Mouse (Mus musculus) myocyte (in vitro differentiated cells): Measurements from ENCODE around the gene Efna3. TPM values are rescaled to one million over a fixed set of nuclear protein-coding genes. Genes with fewer than 3 reads are reported as not detected.

Source experiments
- H3K27me3 ChIP-seq: one replicate; pipeline ENCODE4 v1.6.1; 2011; ENCODE audit not compliant: control insufficient read depth, insufficient read depth, insufficient read length
- H3K36me3 ChIP-seq: one replicate; pipeline ENCODE4 v1.6.1; 2011; ENCODE audit not compliant: control insufficient read depth, insufficient read depth
- H3K4me2 ChIP-seq: one replicate; pipeline ENCODE4 v1.6.1; 2011; ENCODE audit warnings: low read depth, control low read depth
- H3K4me3 ChIP-seq: one replicate; pipeline ENCODE4 v1.5.1; 2011; ENCODE audit warnings: mild to moderate bottlenecking, control low read depth, moderate library complexity
- H3K79me2 ChIP-seq: one replicate; pipeline ENCODE4 v1.6.1; 2011; ENCODE audit not compliant: control insufficient read depth, insufficient read depth
- H3ac ChIP-seq: one replicate; pipeline ENCODE4 v1.6.1; 2011; ENCODE audit not compliant: control insufficient read depth, insufficient read length
- CEBPB ChIP-seq: IDR thresholded peaks from 2 replicates; pipeline ENCODE4 v1.6.1; 2011; ENCODE audit warnings: mild to moderate bottlenecking, moderate library complexity; ENCODE audit not compliant: poor library complexity, insufficient read depth, severe bottlenecking
- E2F4 ChIP-seq: IDR thresholded peaks from one replicate; pipeline ENCODE4 v1.6.1; 2011; ENCODE audit warnings: mild to moderate bottlenecking, control low read depth, moderate library complexity; ENCODE audit not compliant: insufficient read depth
- MAX ChIP-seq: IDR thresholded peaks from one replicate; pipeline ENCODE4 v1.6.1; 2011; ENCODE audit warnings: low read depth, mild to moderate bottlenecking, control low read depth
- MYOD1 ChIP-seq, 3 experiments: IDR thresholded peaks; one replicate each; pipeline ENCODE4 v1.6.1; 2011; ENCODE audit warnings: control low read depth in 2 of 3, low read depth in 2 of 3, mild to moderate bottlenecking in 2 of 3, moderate library complexity in 1 of 3; ENCODE audit not compliant: insufficient read length in 2 of 3, control insufficient read depth in 1 of 3
- MYOG ChIP-seq, 3 experiments: IDR thresholded peaks; one replicate each; pipeline ENCODE4 v1.6.1; 2011; ENCODE audit warnings: control low read depth in 2 of 3, low read depth in 2 of 3, mild to moderate bottlenecking in 2 of 3; ENCODE audit not compliant: insufficient read length in 2 of 3, control insufficient read depth in 1 of 3, insufficient read depth in 1 of 3
- POLR2A ChIP-seq: IDR thresholded peaks from one replicate; pipeline ENCODE4 v1.6.1; 2011; ENCODE audit warnings: low read depth, mild to moderate bottlenecking, control low read depth, moderate library complexity; ENCODE audit not compliant: insufficient read length
- POLR2AphosphoS2 ChIP-seq: IDR thresholded peaks from one replicate; pipeline ENCODE4 v1.6.1; 2011; ENCODE audit warnings: low read depth, control low read depth; ENCODE audit not compliant: insufficient read length
- REST ChIP-seq: IDR thresholded peaks from one replicate; pipeline ENCODE4 v1.6.1; 2011; ENCODE audit warnings: mild to moderate bottlenecking, control low read depth, moderate library complexity; ENCODE audit not compliant: insufficient read depth, insufficient read length
- SRF ChIP-seq: IDR thresholded peaks from one replicate; pipeline ENCODE4 v1.6.1; 2011; ENCODE audit warnings: low read depth; ENCODE audit not compliant: control insufficient read depth, insufficient read length
- TCF12 ChIP-seq: IDR thresholded peaks from one replicate; pipeline ENCODE4 v1.6.1; 2011; ENCODE audit warnings: mild to moderate bottlenecking, control low read depth; ENCODE audit not compliant: poor library complexity, insufficient read depth, severe bottlenecking
- TCF3 ChIP-seq: IDR thresholded peaks from one replicate; pipeline ENCODE4 v1.6.1; 2011; ENCODE audit warnings: low read depth, control low read depth; ENCODE audit not compliant: insufficient read length
- USF1 ChIP-seq: IDR thresholded peaks from one replicate; pipeline ENCODE4 v1.6.1; 2011; ENCODE audit warnings: low read depth, mild to moderate bottlenecking, control low read depth, moderate library complexity
- polyA plus RNA-seq: library from polyadenylated mRNA; unstranded; fragments of >200 nt; fragmentation: generic; extraction: Trizol; gene quantifications from one replicate; pipeline ENCODE4 v1.2.1, GENCODE M21; 2012; ENCODE audit warnings: missing spikeins

The Efna3 gene
- 1.8 TPM for polyA plus RNA-seq

DNA sequence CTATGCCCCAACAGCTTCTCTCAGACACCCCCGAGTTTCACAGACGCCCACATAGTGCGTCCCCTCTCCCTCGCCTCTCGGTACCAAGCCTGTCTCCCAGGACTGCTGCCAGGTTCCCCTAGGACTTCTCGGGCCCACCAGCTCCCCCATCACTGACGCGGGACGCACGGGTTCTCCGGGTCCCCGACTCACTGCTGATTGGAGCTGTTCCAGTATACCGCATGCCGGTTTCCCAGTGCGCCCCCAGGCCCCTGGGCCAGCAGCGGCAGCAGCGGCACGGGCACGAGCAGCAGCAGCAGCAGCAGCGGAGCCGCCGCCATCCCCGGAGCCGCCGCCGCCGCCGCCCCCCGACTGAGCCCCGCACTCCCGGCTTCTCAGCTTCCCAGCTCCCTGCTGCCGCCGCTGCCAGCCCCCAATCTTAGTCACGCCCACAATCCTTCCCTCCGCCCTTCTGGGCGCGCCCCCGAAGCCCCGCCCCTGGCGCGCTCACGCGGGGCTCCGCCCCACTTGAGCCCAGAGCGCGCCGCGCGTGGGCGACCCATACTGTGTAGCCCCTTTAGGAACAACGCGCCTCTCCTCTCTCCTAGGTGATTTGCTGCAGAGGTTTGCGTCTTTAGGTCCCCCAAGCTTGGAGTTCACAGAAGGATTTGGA, at the start of gene Efna3:
Gene Efna3, minus strand, starts transcription at position 452 of the 652 bp plus-strand sequence.
- H3K4me3 ChIP-seq, result peak within 1 kb of the TSS; percentile 7
- H3K27me3 ChIP-seq, result peaks cover 43% of the 10 kb centered on the region
- TF ChIP-seq CEBPB, result no peak
- TF ChIP-seq MYOD1 (IDR thresholded peaks at IDR 0.05; ENCODE audit: control insufficient read depth in 1 of 3, insufficient read length in 2 of 3, low read depth in 2 of 3), result no peak
- TF ChIP-seq TCF12, result no peak
- no peak for TF ChIP-seq POLR2A
- no peak for TF ChIP-seq REST
- no peak for TF ChIP-seq SRF
- no peak for TF ChIP-seq E2F4
- no peak for TF ChIP-seq MYOG (IDR thresholded peaks at IDR 0.05; ENCODE audit: control insufficient read depth in 1 of 3, insufficient read depth in 1 of 3, insufficient read length in 2 of 3, low read depth in 2 of 3)
- no peak for TF ChIP-seq POLR2AphosphoS2
- no peak for TF ChIP-seq USF1
- TF ChIP-seq TCF3, result no peak

DNA sequence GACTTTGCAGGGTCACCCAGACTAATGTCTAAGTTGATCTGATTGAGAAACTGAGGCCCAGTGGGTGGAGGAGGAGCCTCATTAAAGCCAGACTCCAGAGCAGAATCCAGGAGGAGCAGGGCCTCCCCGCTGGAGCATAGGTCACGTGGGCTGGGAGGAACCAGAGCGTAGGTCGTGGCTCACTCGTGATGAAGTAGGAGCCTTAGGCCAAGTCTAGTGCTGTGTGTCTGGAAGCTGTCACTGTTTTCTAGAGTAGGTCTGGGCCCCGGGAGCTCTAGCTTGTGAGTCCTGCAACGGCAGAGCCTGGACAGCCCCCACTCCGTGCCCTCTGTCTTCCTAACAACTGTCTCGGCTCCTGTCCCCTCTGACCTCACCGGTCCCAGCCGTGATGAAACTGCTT, 44.6 kb upstream of the Efna3 start:
- no peak overlapping the region for H3K4me3 ChIP-seq
- H3K79me2 ChIP-seq, result no peaks in the 10 kb centered on the region
- TF ChIP-seq E2F4 (no peak), POLR2A (no peak), USF1 (no peak), MAX (no peak), CEBPB (no peak), MYOG (IDR thresholded peaks at IDR 0.05; ENCODE audit: control insufficient read depth in 1 of 3, insufficient read depth in 1 of 3, insufficient read length in 2 of 3, low read depth in 2 of 3) (no peak), POLR2AphosphoS2 (no peak), TCF12 (no peak), MYOD1 (IDR thresholded peaks at IDR 0.05; ENCODE audit: control insufficient read depth in 1 of 3, insufficient read length in 2 of 3, low read depth in 2 of 3) (no peak), SRF (no peak), REST (no peak), TCF3 (no peak)
- H3K36me3 ChIP-seq, result no peaks in the 10 kb centered on the region
- H3K27me3 ChIP-seq, result peaks cover 42% of the 10 kb centered on the region
- H3K4me2 ChIP-seq, result no peak overlapping the region
- H3ac ChIP-seq, result no peak overlapping the region

More for the DNA sequence above, at the start of gene Efna3:
- Histone ChIP-seq H3K79me2 (no peaks in the 10 kb centered on the region), H3K36me3 (no peaks in the 10 kb centered on the region), H3ac (peak within 1 kb of the TSS; percentile 8), H3K4me2 (peak within 1 kb of the TSS; percentile 91)

DNA sequence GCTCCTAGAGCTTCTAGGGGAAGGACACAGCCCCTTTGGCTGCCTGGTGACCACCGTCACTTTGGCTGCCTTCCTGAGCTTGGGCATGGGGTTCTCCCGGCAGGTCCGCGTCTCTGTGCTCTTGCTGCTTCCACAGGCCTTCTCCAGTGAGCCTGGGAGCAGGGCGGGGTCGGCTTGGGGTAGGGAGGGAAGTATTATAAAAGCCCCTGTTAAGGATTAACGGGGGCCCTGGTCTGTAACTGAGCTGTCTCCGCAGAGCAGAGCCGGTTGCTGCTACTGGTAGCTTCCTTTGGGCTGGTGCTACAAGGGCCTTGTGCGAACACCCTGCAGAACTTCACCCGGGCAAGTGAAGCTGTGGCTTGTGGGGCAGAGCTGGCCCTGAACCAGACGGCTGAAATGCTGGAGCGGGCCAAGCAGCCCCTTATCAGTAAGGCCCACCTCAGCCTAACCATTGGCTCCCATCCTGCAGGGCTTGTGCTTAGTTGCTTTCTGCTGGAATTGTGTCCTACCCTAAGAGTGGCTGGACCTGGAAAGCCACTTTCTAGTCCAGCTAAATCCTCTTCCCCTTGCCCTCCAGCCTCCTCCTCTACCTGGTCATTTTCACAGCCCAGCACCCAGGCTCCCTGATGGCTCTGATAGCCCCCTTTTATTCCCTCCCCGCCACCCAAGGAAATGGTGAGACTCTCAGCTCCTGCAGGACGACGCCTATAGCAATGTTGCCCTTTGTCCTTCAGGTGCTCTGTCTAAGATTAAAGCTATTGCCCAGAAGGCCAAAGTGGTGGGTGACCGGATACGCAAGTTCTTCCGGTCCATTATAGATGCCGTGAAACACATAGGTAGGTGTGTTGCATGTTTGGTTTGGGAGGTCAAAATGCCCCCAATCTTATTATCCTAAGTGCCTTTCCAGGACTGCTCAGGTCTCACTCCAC, 43.0 kb upstream of the Efna3 start:
- Histone ChIP-seq H3K36me3 (no peaks in the 10 kb centered on the region), H3K4me2 (no peak overlapping the region), H3K27me3 (peaks cover 42% of the 10 kb centered on the region), H3K4me3 (no peak overlapping the region), H3K79me2 (no peaks in the 10 kb centered on the region), H3ac (no peak overlapping the region)
- TF ChIP-seq POLR2AphosphoS2 (no peak), MYOD1 (IDR thresholded peaks at IDR 0.05; ENCODE audit: control insufficient read depth in 1 of 3, insufficient read length in 2 of 3, low read depth in 2 of 3) (no peak), REST (no peak)

DNA sequence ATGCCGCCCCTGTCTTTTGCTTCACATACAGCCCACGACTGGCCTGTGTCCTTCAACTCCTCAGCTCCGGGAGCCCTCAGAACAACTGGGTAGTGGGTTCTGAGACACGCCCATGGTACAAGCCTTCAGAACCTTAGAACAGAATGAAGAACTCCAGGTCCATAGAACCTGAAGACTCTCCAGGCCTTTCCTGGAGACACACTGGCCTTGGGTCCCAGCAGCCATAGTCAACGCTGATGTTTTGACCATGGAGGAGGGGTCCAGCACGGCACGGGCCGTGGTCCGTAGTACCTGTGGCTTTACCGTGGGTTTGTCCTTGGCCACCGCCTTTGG, 42.4 kb upstream of the Efna3 start, which contains the start of gene Dcst1:
Gene Dcst1, minus strand, starts transcription at position 101 of the 333 bp plus-strand sequence.
- Histone ChIP-seq H3K27me3 (peaks cover 42% of the 10 kb centered on the region), H3K4me3 (no peak within 1 kb of the TSS), H3K4me2 (no peak within 1 kb of the TSS), H3K36me3 (no peaks in the 10 kb centered on the region), H3ac (no peak within 1 kb of the TSS), H3K79me2 (no peaks in the 10 kb centered on the region)
- TF ChIP-seq TCF12 (no peak), CEBPB (no peak), POLR2AphosphoS2 (no peak), REST (no peak), MYOD1 (IDR thresholded peaks at IDR 0.05; ENCODE audit: control insufficient read depth in 1 of 3, insufficient read length in 2 of 3, low read depth in 2 of 3) (no peak), MYOG (IDR thresholded peaks at IDR 0.05; ENCODE audit: control insufficient read depth in 1 of 3, insufficient read depth in 1 of 3, insufficient read length in 2 of 3, low read depth in 2 of 3) (no peak), MAX (no peak), TCF3 (no peak), POLR2A (no peak), USF1 (no peak), SRF (no peak), E2F4 (no peak)
